Mouse (Mus musculus) MEL (cell line): ENCODE measurements around the gene Rhot2. TPM values are rescaled to one million over a fixed set of nuclear protein-coding genes. Genes with fewer than 3 reads are reported as not detected.

Experiments used
- DNase-seq: peaks from one replicate; pipeline ENCODE4 v3.0.0; 2011; ENCODE audit warnings: low read depth, low spot score
- H3K27ac ChIP-seq: 2 replicates; pipeline ENCODE4 v1.5.1; 2012; ENCODE audit warnings: low read depth, mild to moderate bottlenecking, control low read depth, low read length, moderate library complexity; ENCODE audit not compliant: control insufficient read depth
- H3K27me3 ChIP-seq, 2 experiments: fragments of 150-350 bp in 1 of 2; sonication (generic) in 1 of 2; 2 replicates each; pipeline ENCODE4 v1.6.1; 2012; ENCODE audit warnings: low read length in 2 of 2, mild to moderate bottlenecking in 2 of 2, improper control_type of control experiment in 1 of 2, moderate library complexity in 1 of 2; ENCODE audit not compliant: insufficient read depth in 2 of 2, control insufficient read depth in 1 of 2
- H3K36me3 ChIP-seq, 2 experiments: 2 replicates each; pipeline ENCODE4 v1.6.1; 2012 to 2014; ENCODE audit warnings: low read length in 2 of 2, improper control_type of control experiment in 1 of 2, inconsistent platforms in 1 of 2, mild to moderate bottlenecking in 1 of 2; ENCODE audit not compliant: insufficient read depth in 2 of 2, control insufficient read depth in 1 of 2
- H3K4me1 ChIP-seq, 2 experiments: fragments of 150-350 bp in 1 of 2; sonication (generic) in 1 of 2; 2 replicates each; pipeline ENCODE4 v1.6.1; 2012; ENCODE audit warnings: low read length in 2 of 2, improper control_type of control experiment in 1 of 2, mild to moderate bottlenecking in 1 of 2; ENCODE audit not compliant: insufficient read depth in 2 of 2, control insufficient read depth in 1 of 2
- H3K4me3 ChIP-seq, 2 experiments: fragments of 150-350 bp in 1 of 2; sonication (generic) in 1 of 2; 2 replicates each; pipeline ENCODE4 v1.5.1; 2012; ENCODE audit warnings: low read depth in 2 of 2, low read length in 2 of 2, mild to moderate bottlenecking in 2 of 2, moderate library complexity in 2 of 2, control low read depth in 1 of 2, improper control_type of control experiment in 1 of 2; ENCODE audit not compliant: control insufficient read depth in 1 of 2, insufficient read depth in 1 of 2
- H3K79me2 ChIP-seq: 2 replicates; pipeline ENCODE4 v1.6.1; 2012; ENCODE audit warnings: mild to moderate bottlenecking, low read length, moderate library complexity; ENCODE audit not compliant: control insufficient read depth, poor library complexity, insufficient read depth
- H3K9ac ChIP-seq: 2 replicates; pipeline ENCODE4 v1.6.1; 2012; ENCODE audit warnings: low read depth, mild to moderate bottlenecking, control low read depth, low read length, moderate library complexity; ENCODE audit not compliant: control insufficient read depth, poor library complexity, severe bottlenecking
- H3K9me3 ChIP-seq: fragments of 150-350 bp; sonication (generic); replicated peaks from 2 replicates; pipeline ENCODE4 v1.6.1; 2012; ENCODE audit warnings: mild to moderate bottlenecking, low read length, improper control_type of control experiment, moderate library complexity; ENCODE audit not compliant: insufficient read depth
- CHD1 ChIP-seq: IDR thresholded peaks from 2 replicates; pipeline ENCODE4 v1.6.1; 2012; ENCODE audit warnings: low read depth, mild to moderate bottlenecking, inconsistent platforms, low read length, improper control_type of control experiment
- ELF1 ChIP-seq: IDR thresholded peaks from 2 replicates; pipeline ENCODE4 v1.6.1; 2014; ENCODE audit warnings: low read depth, mild to moderate bottlenecking, inconsistent platforms, low read length, improper control_type of control experiment, moderate library complexity
- ETS1 ChIP-seq: IDR thresholded peaks from 2 replicates; pipeline ENCODE4 v1.6.1; 2012; ENCODE audit warnings: low read depth, mild to moderate bottlenecking, inconsistent platforms, low read length, improper control_type of control experiment, moderate library complexity
- GABPA ChIP-seq: IDR thresholded peaks from 2 replicates; pipeline ENCODE4 v1.6.1; 2012; ENCODE audit warnings: low read depth, mild to moderate bottlenecking, inconsistent platforms, low read length, improper control_type of control experiment, moderate library complexity
- GATA1 ChIP-seq: IDR thresholded peaks from 2 replicates; pipeline ENCODE4 v1.6.1; 2011; ENCODE audit warnings: low read depth, low read length, improper control_type of control experiment
- HCFC1 ChIP-seq: IDR thresholded peaks from 2 replicates; pipeline ENCODE4 v1.6.1; 2012; ENCODE audit warnings: low read depth, mild to moderate bottlenecking, inconsistent platforms, low read length, improper control_type of control experiment, moderate library complexity
- JUND ChIP-seq: IDR thresholded peaks from 2 replicates; pipeline ENCODE4 v1.6.1; 2011; ENCODE audit warnings: low read depth, mild to moderate bottlenecking, improper control_type of control experiment, low read length
- MAFK ChIP-seq: IDR thresholded peaks from 2 replicates; pipeline ENCODE4 v1.6.1; 2011; ENCODE audit warnings: low read depth, mild to moderate bottlenecking, low read length, improper control_type of control experiment, borderline replicate concordance
- MAZ ChIP-seq: IDR thresholded peaks from 2 replicates; pipeline ENCODE4 v1.6.1; 2012; ENCODE audit warnings: low read depth, mild to moderate bottlenecking, inconsistent platforms, low read length, improper control_type of control experiment
- MEF2A ChIP-seq: IDR thresholded peaks from 2 replicates; pipeline ENCODE4 v1.6.1; 2014; ENCODE audit warnings: low read depth, mild to moderate bottlenecking, inconsistent platforms, low read length, improper control_type of control experiment; ENCODE audit not compliant: poor library complexity, insufficient replicate concordance, severe bottlenecking; ENCODE audit errors: extremely low read depth
- MXI1 ChIP-seq: IDR thresholded peaks from 2 replicates; pipeline ENCODE4 v1.6.1; 2011; ENCODE audit warnings: mild to moderate bottlenecking, low read depth, low read length, improper control_type of control experiment
- NRF1 ChIP-seq: IDR thresholded peaks from 2 replicates; pipeline ENCODE4 v1.6.1; 2014; ENCODE audit warnings: low read depth, mild to moderate bottlenecking, inconsistent platforms, low read length, improper control_type of control experiment, moderate library complexity; ENCODE audit not compliant: poor library complexity, insufficient read depth, severe bottlenecking
- POLR2A ChIP-seq, 2 experiments: IDR thresholded peaks; 2 replicates each; pipeline ENCODE4 v1.6.1; 2011 to 2012; ENCODE audit warnings: low read length in 2 of 2, mild to moderate bottlenecking in 2 of 2, control low read depth in 1 of 2, improper control_type of control experiment in 1 of 2, low read depth in 1 of 2, moderate library complexity in 1 of 2; ENCODE audit not compliant: control insufficient read depth in 1 of 2, insufficient read depth in 1 of 2, poor library complexity in 1 of 2
- SIN3A ChIP-seq: IDR thresholded peaks from 2 replicates; pipeline ENCODE4 v1.6.1; 2012; ENCODE audit warnings: low read length, improper control_type of control experiment, inconsistent platforms
- SMC3 ChIP-seq: IDR thresholded peaks from 2 replicates; pipeline ENCODE4 v1.6.1; 2011; ENCODE audit warnings: low read depth, low read length, improper control_type of control experiment
- TBP ChIP-seq: IDR thresholded peaks from 2 replicates; pipeline ENCODE4 v1.8.0; 2011; ENCODE audit warnings: low read depth, low read length, improper control_type of control experiment
- TCF12 ChIP-seq: IDR thresholded peaks from 2 replicates; pipeline ENCODE4 v1.6.1; 2014; ENCODE audit warnings: low read depth, mild to moderate bottlenecking, inconsistent platforms, low read length, improper control_type of control experiment, moderate library complexity
- USF1 ChIP-seq: IDR thresholded peaks from 2 replicates; pipeline ENCODE4 v1.6.1; 2014; ENCODE audit warnings: low read depth, mild to moderate bottlenecking, inconsistent platforms, low read length, improper control_type of control experiment, moderate library complexity
- ZC3H11A ChIP-seq: IDR thresholded peaks from 2 replicates; pipeline ENCODE4 v1.6.1; 2012; ENCODE audit warnings: low read depth, mild to moderate bottlenecking, inconsistent platforms, low read length, improper control_type of control experiment
- ZMIZ1 ChIP-seq: IDR thresholded peaks from 2 replicates; pipeline ENCODE4 v1.6.1; 2012; ENCODE audit warnings: low read depth, mild to moderate bottlenecking, inconsistent platforms, low read length, improper control_type of control experiment, moderate library complexity
- ZNF384 ChIP-seq: IDR thresholded peaks from 2 replicates; pipeline ENCODE4 v1.6.1; 2012; ENCODE audit warnings: low read depth, mild to moderate bottlenecking, inconsistent platforms, low read length, improper control_type of control experiment
- polyA plus RNA-seq, 2 experiments: library from polyadenylated mRNA; stranded (reverse) in 1 of 2; unstranded in 1 of 2; fragments of >175 nt in 1 of 2; fragments of >200 nt in 1 of 2; gene quantifications; 2 replicates each; pipeline versions ENCODE4 v1.2.1 to v1.2.4; 2012; ENCODE audit warnings: low replicate concordance in 2 of 2, low read depth in 1 of 2; ENCODE audit not compliant: insufficient read length in 2 of 2, insufficient read depth in 1 of 2, missing spikeins in 1 of 2
- total RNA-seq: library from RNA; depleted of rRNA; stranded (reverse); fragments of 300-350 nt; gene quantifications from 2 replicates; pipeline ENCODE4 v1.2.3, GENCODE M21; 2012

The Rhot2 gene
- total and polyA plus RNA-seq, 3 experiments = 29.1 to 54.5 TPM; not detected in 1

DNA sequence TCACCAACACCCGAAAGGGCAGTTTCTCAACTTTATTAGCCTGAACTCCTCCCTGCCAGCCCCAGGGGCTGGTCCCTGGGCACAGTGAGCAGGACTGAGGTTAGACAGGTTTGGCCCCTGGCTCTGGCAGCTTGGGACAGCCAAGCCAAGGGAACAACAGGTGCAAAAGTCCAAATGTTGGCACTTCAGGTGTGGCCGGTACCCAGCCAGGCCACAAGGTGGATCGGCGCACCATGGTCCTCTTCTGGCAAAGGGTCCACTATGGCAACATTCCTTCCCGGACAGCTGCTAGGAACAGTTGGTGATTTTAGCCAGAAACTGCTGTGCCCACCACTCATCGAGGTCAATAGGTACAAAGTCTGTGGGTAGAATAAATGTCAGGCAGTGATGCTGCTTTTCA lies 19.0 kb upstream of the Rhot2 start:
- no peaks in the 10 kb centered on the region for H3K27me3 ChIP-seq
- no peak overlapping the region for H3K9ac ChIP-seq
- TF ChIP-seq POLR2A (IDR thresholded peaks at IDR 0.05; ENCODE audit: control insufficient read depth in 1 of 2, insufficient read depth in 1 of 2, low read depth in 1 of 2, low read length in 2 of 2, poor library complexity in 1 of 2) = no peak
- no peak for TF ChIP-seq MAZ
- TF ChIP-seq SMC3 = no peak
- TF ChIP-seq JUND = no peak
- no peak for TF ChIP-seq ZC3H11A
- no peak for TF ChIP-seq ELF1
- no peak for TF ChIP-seq TBP
- no peak for TF ChIP-seq ETS1
- no peak for TF ChIP-seq HCFC1
- TF ChIP-seq GATA1 = no peak
- TF ChIP-seq MAFK = no peak
- no peak for TF ChIP-seq MXI1
- TF ChIP-seq NRF1 = no peak
- no peak for TF ChIP-seq ZMIZ1
- TF ChIP-seq ZNF384 = no peak
- TF ChIP-seq USF1 = no peak
- no peak for TF ChIP-seq TCF12
- TF ChIP-seq MEF2A = no peak
- peaks cover 0 to 13% of the 10 kb centered on the region in 2 experiments; a peak in 2 of 4 replicates for H3K36me3 ChIP-seq
- H3K27ac ChIP-seq = no peak overlapping the region
- H3K4me3 ChIP-seq = no peak overlapping the region
- peaks cover 0 to 20% of the 10 kb centered on the region in 2 experiments; a peak in 2 of 4 replicates for H3K4me1 ChIP-seq
- peaks cover 27% of the 10 kb centered on the region for H3K79me2 ChIP-seq
- no peak for DNase-seq
- no peaks in the 10 kb centered on the region for H3K9me3 ChIP-seq

DNA sequence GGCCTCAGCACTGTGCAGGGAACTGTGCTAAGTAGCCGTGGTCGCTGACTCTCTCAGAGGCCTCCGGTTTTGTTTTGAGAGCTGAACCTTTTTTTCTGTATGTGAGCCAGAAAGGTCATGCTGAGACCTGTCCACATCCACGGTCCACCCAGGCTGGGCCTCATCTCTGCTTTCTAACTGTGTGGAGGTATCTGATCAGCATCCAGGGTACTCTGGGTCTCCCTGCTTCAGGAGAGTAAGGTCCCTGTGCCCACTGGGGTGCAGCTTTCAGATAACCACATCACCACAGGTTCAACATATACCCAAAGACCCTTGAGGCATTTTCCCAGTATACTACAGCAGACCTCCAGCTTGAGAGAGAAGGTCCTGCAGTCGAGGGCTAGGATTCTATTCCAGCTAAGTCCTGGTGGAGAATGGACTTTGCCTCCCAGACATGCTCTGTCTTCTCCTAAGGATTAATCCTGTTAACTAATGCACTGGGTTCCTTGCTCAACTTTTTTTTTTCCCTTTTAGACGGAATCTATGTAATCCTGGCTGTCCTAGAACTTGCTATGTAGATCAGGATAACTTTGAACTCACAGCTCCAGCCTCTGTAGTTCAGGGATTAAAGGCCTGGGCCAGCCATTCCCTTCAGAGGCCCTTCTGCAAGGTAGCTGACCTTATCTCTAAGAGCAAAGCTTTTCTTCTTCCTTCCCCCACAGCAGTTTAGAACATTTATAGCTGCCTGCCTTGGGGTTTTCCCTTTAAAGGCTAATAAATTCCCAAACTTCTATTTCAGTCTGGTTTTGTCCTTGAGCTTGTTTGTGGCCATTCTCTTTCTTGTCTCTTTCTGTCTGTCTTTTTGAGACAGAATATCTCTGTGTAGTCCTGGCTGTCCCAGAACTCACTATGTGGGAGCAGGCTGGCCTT lies 17.3 kb upstream of the Rhot2 start:
- Histone ChIP-seq H3K4me3 (peak overlapping the region; percentile 60 to 69), H3K27ac (peak overlapping the region; percentile 42), H3K79me2 (peaks cover 14% of the 10 kb centered on the region), H3K9me3 (no peaks in the 10 kb centered on the region), H3K9ac (peak overlapping the region; percentile 76), H3K27me3 (no peaks in the 10 kb centered on the region), H3K36me3 (peaks cover 0 to 13% of the 10 kb centered on the region in 2 experiments; a peak in 2 of 4 replicates), H3K4me1 (peaks cover 0 to 20% of the 10 kb centered on the region in 2 experiments; a peak in 2 of 4 replicates)
- peak; percentile 46 for DNase-seq
- TF ChIP-seq GATA1 (peak; percentile 46; the same call in 1 of the 2 replicates), TBP (no peak), MAZ (no peak), SIN3A (peak; percentile 23; the same call in 1 of the 2 replicates), CHD1 (no peak), POLR2A (IDR thresholded peaks at IDR 0.05; ENCODE audit: control insufficient read depth in 1 of 2, insufficient read depth in 1 of 2, low read depth in 1 of 2, low read length in 2 of 2, poor library complexity in 1 of 2) (0 out of 4 replicates have a peak, but pooled peaks of 1 of the 2 experiments have one; percentile 13), GABPA (no peak), MXI1 (no peak)
